Mouse (Mus musculus): ENCODE data around the gene Lrfn1. TPM values are rescaled to one million over a fixed set of nuclear protein-coding genes. Genes with fewer than 3 reads are reported as not detected.

Gene Lrfn1
- polyA plus RNA-seq, 1 experiment = 2.7 TPM

GRCm38 (mm10) chr7:28423018-28423417, 28.8 kb upstream of the Lrfn1 start:
- Histone ChIP-seq H3K36me3 (ENCODE audit: control insufficient read depth, insufficient read depth, low read length) (peaks cover 11% of the 10 kb centered on the region), H3K27me3 (ENCODE audit: control insufficient read depth, insufficient read depth, low read length) (no peaks in the 10 kb centered on the region), H3K4me3 (ENCODE audit: extremely low read depth, insufficient read depth, insufficient read length) (no peak overlapping the region), H3K27ac (ENCODE audit: insufficient read depth, low read length) (no peak overlapping the region), H3K4me1 (ENCODE audit: control insufficient read depth, insufficient read depth, insufficient read length) (no peaks in the 10 kb centered on the region)
- DNase-seq (ENCODE audit: low read depth in 1 of 2, low spot score in 2 of 2) = no peak
- WGBS = 89% methylated on average over 1 of the region's 1 CpGs
- TF ChIP-seq POLR2A (IDR thresholded peaks at IDR 0.05; ENCODE audit: low read depth, low read length) = no peak
- no peak for TF ChIP-seq CTCF (IDR thresholded peaks at IDR 0.05; ENCODE audit: extremely low read depth, insufficient read depth, insufficient read length, insufficient replicate concordance)

- H3K27me3 ChIP-seq (ENCODE audit: control insufficient read depth, insufficient read depth, low read length) = no peaks in the 10 kb centered on the region
- TF ChIP-seq CTCF (IDR thresholded peaks at IDR 0.05; ENCODE audit: extremely low read depth, insufficient read depth, insufficient read length, insufficient replicate concordance) (no peak), POLR2A (IDR thresholded peaks at IDR 0.05; ENCODE audit: low read depth, low read length) (no peak)
- peaks cover 5% of the 10 kb centered on the region for H3K4me1 ChIP-seq (ENCODE audit: control insufficient read depth, insufficient read depth, insufficient read length)
- no peak overlapping the region for H3K27ac ChIP-seq (ENCODE audit: insufficient read depth, low read length)
- DNase-seq (ENCODE audit: low read depth in 1 of 2, low spot score in 2 of 2) = no peak
- no peak overlapping the region for H3K4me3 ChIP-seq (ENCODE audit: extremely low read depth, insufficient read depth, insufficient read length)
- peaks cover 8% of the 10 kb centered on the region for H3K36me3 ChIP-seq (ENCODE audit: control insufficient read depth, insufficient read depth, low read length)
These were observed 24.0 kb upstream of the Lrfn1 start for GRCm38 (mm10) chr7:28427738-28428137.

GRCm38 (mm10) chr7:28430512-28430911, 21.3 kb upstream of the Lrfn1 start:
- WGBS = 16% methylated on average over 1 of the region's 1 CpGs
- peaks cover 12% of the 10 kb centered on the region for H3K4me1 ChIP-seq (ENCODE audit: control insufficient read depth, insufficient read depth, insufficient read length)
- H3K4me3 ChIP-seq (ENCODE audit: extremely low read depth, insufficient read depth, insufficient read length) = no peak overlapping the region
- no peaks in the 10 kb centered on the region for H3K27me3 ChIP-seq (ENCODE audit: control insufficient read depth, insufficient read depth, low read length)
- no peak overlapping the region for H3K27ac ChIP-seq (ENCODE audit: insufficient read depth, low read length)
- H3K36me3 ChIP-seq (ENCODE audit: control insufficient read depth, insufficient read depth, low read length) = peaks cover 1% of the 10 kb centered on the region; the same call in 1 of the 2 replicates
- TF ChIP-seq POLR2A (IDR thresholded peaks at IDR 0.05; ENCODE audit: low read depth, low read length) = no peak
- TF ChIP-seq CTCF (IDR thresholded peaks at IDR 0.05; ENCODE audit: extremely low read depth, insufficient read depth, insufficient read length, insufficient replicate concordance) = no peak
- no peak for DNase-seq (ENCODE audit: low read depth in 1 of 2, low spot score in 2 of 2)

- Histone ChIP-seq H3K27ac (ENCODE audit: insufficient read depth, low read length) (no peak overlapping the region), H3K36me3 (ENCODE audit: control insufficient read depth, insufficient read depth, low read length) (peaks cover 1% of the 10 kb centered on the region; the same call in 1 of the 2 replicates), H3K4me3 (ENCODE audit: extremely low read depth, insufficient read depth, insufficient read length) (no peak overlapping the region), H3K27me3 (ENCODE audit: control insufficient read depth, insufficient read depth, low read length) (no peaks in the 10 kb centered on the region), H3K4me1 (ENCODE audit: control insufficient read depth, insufficient read depth, insufficient read length) (peaks cover 14% of the 10 kb centered on the region)
- WGBS = 86% methylated on average over 2 of the region's 2 CpGs
- DNase-seq (ENCODE audit: low read depth in 1 of 2, low spot score in 2 of 2) = no peak
- TF ChIP-seq POLR2A (IDR thresholded peaks at IDR 0.05; ENCODE audit: low read depth, low read length) (no peak), CTCF (IDR thresholded peaks at IDR 0.05; ENCODE audit: extremely low read depth, insufficient read depth, insufficient read length, insufficient replicate concordance) (no peak)
These were observed 19.5 kb upstream of the Lrfn1 start for GRCm38 (mm10) chr7:28432252-28432651.

GRCm38 (mm10) chr7:28435660-28436259, 16.0 kb upstream of the Lrfn1 start:
- 6% methylated on average over 35 of the region's 70 CpGs for WGBS
- Histone ChIP-seq H3K4me1 (ENCODE audit: control insufficient read depth, insufficient read depth, insufficient read length) (peaks cover 13% of the 10 kb centered on the region), H3K27ac (ENCODE audit: insufficient read depth, low read length) (peak overlapping the region; percentile 14; the same call in 1 of the 2 replicates), H3K4me3 (ENCODE audit: extremely low read depth, insufficient read depth, insufficient read length) (peak overlapping the region; percentile 67), H3K27me3 (ENCODE audit: control insufficient read depth, insufficient read depth, low read length) (no peaks in the 10 kb centered on the region), H3K36me3 (ENCODE audit: control insufficient read depth, insufficient read depth, low read length) (peaks cover 1% of the 10 kb centered on the region; the same call in 1 of the 2 replicates)
- TF ChIP-seq CTCF (IDR thresholded peaks at IDR 0.05; ENCODE audit: extremely low read depth, insufficient read depth, insufficient read length, insufficient replicate concordance) (no peak), POLR2A (IDR thresholded peaks at IDR 0.05; ENCODE audit: low read depth, low read length) (no peak)
- DNase-seq (ENCODE audit: low read depth in 1 of 2, low spot score in 2 of 2) = peak in 1 of 2 experiments; percentile 29

DNA sequence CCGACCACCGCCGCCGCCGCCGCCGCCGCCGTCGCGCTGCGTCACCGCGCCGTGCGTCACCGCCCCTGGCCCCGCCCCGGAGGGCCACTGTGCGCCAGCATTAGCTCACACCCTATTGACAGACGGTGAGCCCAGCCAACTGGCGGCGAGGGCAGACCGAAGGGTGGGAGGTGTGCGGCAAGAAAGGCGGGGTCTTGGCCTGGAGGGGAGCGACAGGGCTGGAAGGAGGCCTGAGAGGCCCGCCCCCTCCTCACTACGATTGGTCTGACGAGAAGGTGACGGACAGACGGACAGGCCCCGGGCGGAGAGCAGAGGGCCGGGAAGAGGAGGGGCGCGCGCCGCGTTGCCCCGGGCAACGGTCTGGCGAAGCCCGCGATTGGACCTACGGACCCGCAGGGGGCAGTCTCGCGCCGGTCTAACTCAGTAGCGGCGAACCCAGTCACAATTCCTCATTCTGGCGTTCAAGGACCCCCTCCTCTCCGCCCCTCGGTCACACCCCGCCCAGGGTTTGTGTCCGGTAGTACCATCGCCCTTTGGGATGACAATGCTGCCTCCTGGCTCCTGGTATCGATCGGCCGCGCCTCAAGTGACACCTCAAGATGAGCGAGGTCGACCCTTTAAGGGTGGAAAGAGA, 15.4 kb upstream of the Lrfn1 start:
- 1% methylated on average over 63 of the region's 64 CpGs for WGBS
- Histone ChIP-seq H3K4me3 (ENCODE audit: extremely low read depth, insufficient read depth, insufficient read length) (peak overlapping the region; percentile 75), H3K4me1 (ENCODE audit: control insufficient read depth, insufficient read depth, insufficient read length) (peaks cover 13% of the 10 kb centered on the region), H3K27me3 (ENCODE audit: control insufficient read depth, insufficient read depth, low read length) (no peaks in the 10 kb centered on the region), H3K36me3 (ENCODE audit: control insufficient read depth, insufficient read depth, low read length) (peaks cover 1% of the 10 kb centered on the region; the same call in 1 of the 2 replicates), H3K27ac (ENCODE audit: insufficient read depth, low read length) (peak overlapping the region; percentile 92)
- peak; percentile 99 to 100 for DNase-seq (ENCODE audit: low read depth in 1 of 2, low spot score in 2 of 2)
- TF ChIP-seq POLR2A (IDR thresholded peaks at IDR 0.05; ENCODE audit: low read depth, low read length) = no peak
- TF ChIP-seq CTCF (IDR thresholded peaks at IDR 0.05; ENCODE audit: extremely low read depth, insufficient read depth, insufficient read length, insufficient replicate concordance) = peak; percentile 65
